Mouse (Mus musculus) limb, embryonic 10.5 days (tissue): ENCODE data around the gene Ryr2. TPM values are rescaled to one million over a fixed set of nuclear protein-coding genes. Genes with fewer than 3 reads are reported as not detected.

ENCODE experiments used
- DNase-seq: peaks from one replicate; pipeline ENCODE4 v3.0.0-alpha.2; 2017; ENCODE audit warnings: low spot score
- H3K27ac ChIP-seq: fragments of 300-500 bp; sonication (generic); 2 replicates; pipeline ENCODE4 v1.5.1; 2016; ENCODE audit warnings: mild to moderate bottlenecking
- H3K27me3 ChIP-seq: fragments of 300-500 bp; sonication (generic); 2 replicates; pipeline ENCODE4 v1.6.1; 2016; ENCODE audit warnings: low read depth, mild to moderate bottlenecking; ENCODE audit not compliant: poor library complexity, severe bottlenecking
- H3K36me3 ChIP-seq: fragments of 300-500 bp; sonication (generic); 2 replicates; pipeline ENCODE4 v1.6.1; 2016; ENCODE audit warnings: mild to moderate bottlenecking, moderate library complexity
- H3K4me1 ChIP-seq: fragments of 300-500 bp; sonication (generic); 2 replicates; pipeline ENCODE4 v1.6.1; 2016
- H3K4me3 ChIP-seq: fragments of 300-500 bp; sonication (generic); 2 replicates; pipeline ENCODE4 v1.5.1; 2016; ENCODE audit warnings: mild to moderate bottlenecking, moderate library complexity
- H3K9me3 ChIP-seq: fragments of 300-500 bp; sonication (generic); replicated peaks from 2 replicates; pipeline ENCODE4 v1.6.1; 2016; ENCODE audit warnings: mild to moderate bottlenecking
- WGBS: fragments of 180-500 bp; shearing (Covaris S2); methylation state at CpG from one replicate; pipeline ENCODE4 v1.1.7; 2016; 5-methylcytosine and 5-hydroxymethylcytosine counted together
- polyA plus RNA-seq: library from polyadenylated mRNA; unstranded; fragments of >200 nt; fragmentation: Nextera tagmentation; extraction: Ambion mirVana; gene quantifications from 2 replicates; pipeline ENCODE4 v1.2.1, GENCODE M21; 2016

Ryr2 gene
- polyA plus RNA-seq, 1 experiment from 2014 or later: 0.19 TPM

DNA sequence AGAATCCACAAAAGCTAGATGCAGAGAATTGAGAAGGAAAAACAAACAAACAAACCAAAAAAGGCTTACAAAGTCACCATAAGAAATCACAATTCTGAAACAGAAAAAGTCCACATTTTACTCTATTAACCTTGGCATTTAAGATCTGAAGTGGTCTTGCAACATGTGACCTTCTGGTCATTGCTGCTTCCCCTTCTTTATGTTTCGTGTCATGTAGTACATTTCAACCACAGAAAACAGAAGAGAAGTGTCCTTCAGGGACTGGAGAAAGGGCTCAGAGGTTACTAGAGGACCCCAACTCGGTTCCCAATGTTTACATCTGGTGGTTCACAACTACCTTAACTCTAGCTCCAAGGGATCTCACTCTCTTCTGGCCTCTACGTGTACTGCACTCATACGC, 59.7 kb downstream of the Ryr2 start:
- no peaks in the 10 kb centered on the region for H3K27me3 ChIP-seq
- 0 out of 2 replicates have a peak, but pooled peaks cover 9% of the 10 kb centered on the region for H3K4me1 ChIP-seq
- DNase-seq: no peak
- H3K9me3 ChIP-seq: no peaks in the 10 kb centered on the region
- H3K27ac ChIP-seq: no peak overlapping the region
- no peaks in the 10 kb centered on the region for H3K36me3 ChIP-seq
- H3K4me3 ChIP-seq: no peak overlapping the region
- 83% methylated on average over 4 of the region's 4 CpGs for WGBS

DNA sequence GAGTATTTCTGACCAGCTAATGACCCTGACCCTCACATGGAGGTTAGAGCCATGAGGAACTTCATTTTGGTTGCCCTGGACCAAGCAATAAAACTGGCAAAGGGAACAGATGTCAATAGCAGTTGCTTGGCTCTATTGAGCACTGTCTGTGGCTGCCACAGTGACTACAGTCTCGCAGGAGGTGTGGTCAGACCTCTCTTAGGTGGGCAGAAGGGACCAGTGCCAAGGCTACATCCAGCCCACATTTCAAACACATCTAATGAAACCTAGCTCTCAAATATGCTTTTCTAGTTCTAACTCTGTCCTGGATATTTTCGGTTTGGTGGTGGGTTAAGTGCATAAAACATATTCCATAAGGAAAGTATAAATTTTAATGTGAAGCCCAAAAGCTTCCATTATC, 62.0 kb downstream of the Ryr2 start:
- Histone ChIP-seq H3K9me3 (no peaks in the 10 kb centered on the region), H3K4me1 (0 out of 2 replicates have a peak, but pooled peaks cover 9% of the 10 kb centered on the region), H3K27ac (no peak overlapping the region), H3K36me3 (no peaks in the 10 kb centered on the region), H3K4me3 (no peak overlapping the region), H3K27me3 (no peaks in the 10 kb centered on the region)
- DNase-seq: no peak
- 78% methylated on average over 2 of the region's 2 CpGs for WGBS

DNA sequence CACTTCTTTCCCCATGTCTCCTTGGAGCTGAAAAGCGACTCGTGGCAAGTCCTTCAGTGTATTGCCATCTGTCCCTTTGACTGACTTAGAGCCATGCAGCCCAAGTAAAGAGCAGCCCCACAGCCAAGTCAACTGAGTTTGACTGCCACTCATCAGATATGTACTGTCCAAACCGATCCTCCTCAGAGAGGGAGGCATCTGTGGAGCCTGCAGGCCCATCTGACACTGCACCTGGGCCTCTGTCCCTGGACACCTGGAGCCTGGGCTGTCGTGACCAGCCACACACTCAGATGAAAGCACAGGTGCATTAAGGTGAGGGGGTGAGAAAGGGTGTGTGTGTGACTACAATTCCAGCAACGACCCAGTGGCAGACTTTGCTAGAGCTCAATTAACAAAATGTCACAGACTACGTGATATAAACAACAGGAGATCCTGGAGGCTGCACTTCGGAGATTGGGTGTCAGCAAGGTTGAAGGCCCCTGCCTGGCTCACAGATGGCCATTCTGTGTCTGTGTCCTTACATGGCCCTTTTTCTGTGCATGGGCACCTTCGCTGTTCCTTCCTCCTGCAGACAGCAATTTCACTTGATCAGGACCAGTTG, 63.8 kb downstream of the Ryr2 start:
- DNase-seq: no peak
- H3K9me3 ChIP-seq: no peaks in the 10 kb centered on the region
- 59% methylated on average over 8 of the region's 8 CpGs for WGBS
- no peak overlapping the region for H3K27ac ChIP-seq
- no peak overlapping the region for H3K4me3 ChIP-seq
- H3K27me3 ChIP-seq: no peaks in the 10 kb centered on the region
- no peaks in the 10 kb centered on the region for H3K36me3 ChIP-seq
- 0 out of 2 replicates have a peak, but pooled peaks cover 9% of the 10 kb centered on the region for H3K4me1 ChIP-seq

DNA sequence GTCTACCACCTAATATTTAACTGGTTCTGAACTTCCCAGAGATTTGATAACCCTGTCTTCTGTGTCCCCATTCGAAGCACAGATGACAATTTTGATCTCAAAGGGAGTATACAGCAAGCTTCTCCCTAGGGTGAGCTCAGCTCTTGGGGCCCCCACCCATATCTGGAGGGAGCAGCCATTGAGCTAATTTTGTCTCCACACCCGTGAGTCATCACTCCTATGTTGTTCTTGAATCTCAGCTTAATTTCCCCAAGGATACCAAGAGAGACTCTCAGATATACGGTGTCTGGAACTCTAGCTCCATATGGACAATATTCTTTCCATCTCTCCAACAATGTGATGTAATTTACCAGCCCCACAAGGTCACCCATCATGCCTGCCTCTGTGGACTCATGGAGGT, 66.8 kb downstream of the Ryr2 start:
- no peaks in the 10 kb centered on the region for H3K36me3 ChIP-seq
- no peaks in the 10 kb centered on the region for H3K27me3 ChIP-seq
- no peak for DNase-seq
- H3K27ac ChIP-seq: no peak overlapping the region
- WGBS: 90% methylated on average over 3 of the region's 3 CpGs
- H3K4me3 ChIP-seq: no peak overlapping the region
- 0 out of 2 replicates have a peak, but pooled peaks cover 9% of the 10 kb centered on the region for H3K4me1 ChIP-seq
- no peaks in the 10 kb centered on the region for H3K9me3 ChIP-seq

DNA sequence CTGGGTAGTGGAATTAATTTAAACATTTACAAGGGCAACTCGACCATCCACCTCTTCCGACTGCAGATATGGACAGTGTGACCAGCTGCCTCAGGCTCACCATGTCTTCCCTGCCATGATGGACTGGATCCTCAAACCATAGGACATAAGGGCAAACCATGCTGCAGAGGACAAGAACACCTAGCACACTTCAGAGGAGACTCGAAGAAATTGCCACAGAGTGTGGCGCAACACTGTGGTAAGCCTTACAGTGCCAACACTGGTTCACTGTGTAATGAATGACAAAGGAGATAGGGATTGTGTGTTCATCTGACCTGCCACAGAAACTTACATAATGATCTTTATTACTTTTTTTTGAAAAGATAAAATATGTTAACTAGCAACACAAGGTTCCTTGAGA, 68.1 kb downstream of the Ryr2 start:
- Histone ChIP-seq H3K4me1 (0 out of 2 replicates have a peak, but pooled peaks cover 5% of the 10 kb centered on the region), H3K9me3 (no peaks in the 10 kb centered on the region), H3K4me3 (no peak overlapping the region), H3K27me3 (no peaks in the 10 kb centered on the region), H3K27ac (no peak overlapping the region), H3K36me3 (no peaks in the 10 kb centered on the region)
- DNase-seq: no peak
- 90% methylated on average over 4 of the region's 4 CpGs for WGBS

DNA sequence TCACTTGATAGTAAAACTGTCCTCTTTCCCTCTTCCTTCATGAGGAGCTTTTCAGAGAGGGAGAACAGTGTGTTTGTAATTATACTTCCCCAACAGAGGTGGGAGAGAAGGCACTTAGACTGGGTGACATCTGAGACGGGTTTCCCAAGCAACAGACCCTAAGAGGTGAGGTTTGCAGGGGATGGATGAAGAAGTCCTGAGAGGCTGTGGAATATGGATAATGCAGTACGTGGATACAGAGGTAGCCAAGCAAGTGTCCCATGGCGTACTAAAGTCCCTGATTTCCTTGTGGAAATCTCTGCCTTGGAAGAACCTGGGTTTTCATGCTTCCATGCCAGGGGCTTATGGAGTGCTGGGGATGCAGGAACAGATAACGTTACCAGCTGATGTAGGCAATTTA, 69.5 kb downstream of the Ryr2 start:
- no peak overlapping the region for H3K4me3 ChIP-seq
- no peaks in the 10 kb centered on the region for H3K4me1 ChIP-seq
- 74% methylated on average over 4 of the region's 4 CpGs for WGBS
- H3K27ac ChIP-seq: no peak overlapping the region
- no peaks in the 10 kb centered on the region for H3K36me3 ChIP-seq
- no peaks in the 10 kb centered on the region for H3K27me3 ChIP-seq
- H3K9me3 ChIP-seq: no peaks in the 10 kb centered on the region
- DNase-seq: no peak

DNA sequence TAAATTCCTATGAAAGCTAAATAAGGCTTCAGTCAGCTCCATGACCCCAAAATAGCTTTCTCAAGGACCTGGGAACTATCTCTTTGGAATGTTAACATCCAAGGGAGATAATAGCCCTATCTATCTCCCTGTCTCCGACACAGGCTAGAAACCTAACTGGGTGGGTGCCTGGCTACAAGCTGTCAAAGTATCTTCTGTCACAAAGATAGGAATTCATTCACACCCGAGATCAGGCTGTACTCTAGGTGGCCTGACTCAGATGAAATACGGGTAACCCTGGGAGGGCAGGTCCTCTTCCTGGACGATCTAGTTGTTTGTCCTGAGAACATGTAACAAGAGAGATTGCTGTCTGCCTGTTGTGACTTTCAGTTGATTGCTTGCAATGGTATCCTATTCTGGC, 69.9 kb downstream of the Ryr2 start:
- Histone ChIP-seq H3K36me3 (no peaks in the 10 kb centered on the region), H3K4me3 (no peak overlapping the region), H3K27ac (no peak overlapping the region), H3K4me1 (no peaks in the 10 kb centered on the region), H3K9me3 (no peaks in the 10 kb centered on the region), H3K27me3 (no peaks in the 10 kb centered on the region)
- 36% methylated on average over 4 of the region's 4 CpGs for WGBS
- DNase-seq: no peak

DNA sequence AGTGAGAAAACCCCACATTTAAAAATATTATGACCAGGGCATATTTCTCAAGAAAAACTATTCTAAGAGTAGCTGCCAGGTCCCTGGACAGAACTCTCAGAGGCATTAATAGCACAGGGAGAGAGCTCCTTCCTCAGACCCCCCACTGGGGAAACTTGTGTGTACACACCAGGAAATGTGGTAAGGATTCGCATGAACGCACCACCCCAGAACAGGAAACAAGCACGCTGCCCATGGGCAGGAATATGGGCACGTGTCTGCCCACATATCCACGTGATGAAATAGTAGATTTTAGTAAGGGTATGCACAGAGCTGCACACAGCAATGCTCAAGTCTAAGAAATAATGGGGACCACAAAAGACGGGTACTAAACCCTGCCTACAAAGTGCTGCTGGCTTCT, 72.8 kb downstream of the Ryr2 start:
- Histone ChIP-seq H3K36me3 (no peaks in the 10 kb centered on the region), H3K9me3 (no peaks in the 10 kb centered on the region), H3K4me1 (no peaks in the 10 kb centered on the region), H3K4me3 (no peak overlapping the region), H3K27ac (no peak overlapping the region), H3K27me3 (no peaks in the 10 kb centered on the region)
- 88% methylated on average over 6 of the region's 6 CpGs for WGBS
- DNase-seq: no peak

DNA sequence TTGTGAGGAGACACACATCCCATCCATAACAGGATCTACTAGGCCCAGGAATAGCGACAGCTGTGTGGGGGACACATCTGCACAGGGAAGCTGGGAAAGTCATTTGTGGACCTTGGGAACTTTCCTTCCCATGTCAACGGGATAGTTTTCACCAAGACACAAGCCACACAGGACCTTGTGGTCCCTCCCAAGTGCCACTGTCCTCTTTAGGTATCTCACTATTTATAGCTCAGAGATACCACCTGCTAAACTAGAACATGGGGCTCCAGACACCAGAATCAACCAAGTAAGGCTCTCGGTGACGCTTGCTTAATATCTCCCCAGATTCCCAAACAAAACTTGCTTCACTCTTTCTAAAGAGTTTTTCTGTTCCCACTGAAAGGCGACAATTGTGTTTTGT, 73.5 kb downstream of the Ryr2 start:
- Histone ChIP-seq H3K27me3 (no peaks in the 10 kb centered on the region), H3K4me1 (no peaks in the 10 kb centered on the region), H3K36me3 (no peaks in the 10 kb centered on the region), H3K4me3 (no peak overlapping the region), H3K27ac (no peak overlapping the region), H3K9me3 (no peaks in the 10 kb centered on the region)
- 86% methylated on average over 5 of the region's 5 CpGs for WGBS
- DNase-seq: no peak

DNA sequence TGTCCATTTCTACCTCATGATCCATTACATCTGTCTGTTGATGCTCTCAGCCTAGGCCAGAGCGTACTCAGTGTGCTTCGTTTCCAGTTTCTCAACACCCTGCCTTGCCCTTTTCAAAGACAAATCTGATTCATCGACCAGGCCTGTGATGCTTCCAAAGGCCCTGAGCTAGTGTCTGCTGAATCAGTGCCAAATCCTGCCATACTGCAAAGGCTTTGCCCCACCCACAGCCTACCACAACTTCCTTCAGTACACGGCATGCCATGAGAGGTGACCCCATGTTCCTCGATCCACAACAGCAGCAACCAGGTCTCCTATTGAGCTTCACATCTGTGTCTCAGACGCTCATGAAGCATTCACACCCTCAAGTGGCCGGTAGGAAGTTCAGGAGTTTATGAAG, 76.9 kb downstream of the Ryr2 start:
- Histone ChIP-seq H3K9me3 (no peaks in the 10 kb centered on the region), H3K27me3 (no peaks in the 10 kb centered on the region), H3K27ac (no peak overlapping the region), H3K4me3 (no peak overlapping the region), H3K36me3 (no peaks in the 10 kb centered on the region), H3K4me1 (no peaks in the 10 kb centered on the region)
- DNase-seq: no peak
- WGBS: 91% methylated on average over 7 of the region's 7 CpGs

DNA sequence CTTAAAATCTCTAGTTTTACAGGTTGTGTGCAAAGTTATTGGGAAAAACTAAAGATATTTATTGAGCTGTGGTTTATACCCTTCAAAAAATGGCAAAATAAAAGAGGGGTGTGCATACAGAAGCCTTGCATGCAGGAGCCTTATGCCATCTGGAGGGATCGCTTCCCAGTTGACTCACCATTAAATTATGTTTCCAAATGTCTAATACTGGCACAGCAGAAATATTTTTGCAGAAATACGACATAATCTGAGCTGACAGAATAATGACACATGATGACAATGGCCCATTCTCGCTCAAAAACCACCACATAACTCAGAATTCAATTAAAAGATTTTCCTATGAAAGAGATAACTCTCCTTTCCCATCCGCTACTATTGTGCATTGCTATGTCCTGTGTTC, 77.4 kb downstream of the Ryr2 start:
- Histone ChIP-seq H3K36me3 (no peaks in the 10 kb centered on the region), H3K4me1 (no peaks in the 10 kb centered on the region), H3K9me3 (no peaks in the 10 kb centered on the region), H3K27ac (no peak overlapping the region), H3K4me3 (no peak overlapping the region), H3K27me3 (no peaks in the 10 kb centered on the region)
- DNase-seq: no peak
- 92% methylated on average over 4 of the region's 4 CpGs for WGBS

DNA sequence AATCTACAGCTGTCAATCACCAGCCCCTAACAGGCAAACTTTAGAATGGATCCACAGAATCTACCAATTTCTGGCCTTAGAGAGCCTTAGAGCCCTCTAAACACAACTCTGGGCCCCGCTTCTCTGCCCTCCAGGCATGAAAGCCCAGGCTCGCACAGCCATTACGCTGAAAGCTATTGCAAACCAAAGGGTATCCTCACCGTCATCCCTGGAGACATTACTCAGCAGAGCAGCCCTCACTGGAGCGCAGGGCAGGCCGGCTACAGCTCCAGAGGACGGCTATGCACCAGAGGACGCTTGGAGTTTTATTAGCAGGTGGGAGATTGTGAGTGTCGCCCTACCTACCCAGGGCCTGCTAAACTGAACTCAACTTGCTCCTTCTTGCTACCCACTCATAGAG, 88.7 kb downstream of the Ryr2 start:
- DNase-seq: no peak
- Histone ChIP-seq H3K36me3 (no peaks in the 10 kb centered on the region), H3K27ac (no peak overlapping the region), H3K4me3 (no peak overlapping the region), H3K9me3 (no peaks in the 10 kb centered on the region), H3K27me3 (no peaks in the 10 kb centered on the region), H3K4me1 (no peaks in the 10 kb centered on the region)
- whole genome bisulfite sequencing: 84% methylated on average over 9 of the region's 9 CpGs

DNA sequence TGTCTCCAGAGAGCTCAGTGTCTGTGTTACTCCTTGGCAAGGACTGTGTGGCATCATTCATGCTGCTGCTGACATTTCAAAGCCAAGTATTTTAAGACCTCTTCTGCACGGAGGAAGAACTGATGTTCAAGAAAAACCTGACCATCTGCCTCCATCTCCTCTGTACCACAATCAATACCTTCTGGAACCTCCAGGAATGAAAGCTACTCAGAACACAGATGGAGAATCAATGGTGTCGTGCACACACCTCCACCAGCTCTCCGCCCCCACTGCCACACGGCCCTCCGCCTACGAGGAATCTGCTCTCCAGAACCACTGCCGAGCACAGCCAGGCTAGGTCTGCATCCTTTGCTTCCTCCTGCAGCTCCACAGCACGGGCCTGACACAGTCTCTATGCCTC, 92.8 kb downstream of the Ryr2 start:
- Histone ChIP-seq H3K4me1 (no peaks in the 10 kb centered on the region), H3K27me3 (no peaks in the 10 kb centered on the region), H3K4me3 (no peak overlapping the region), H3K27ac (no peak overlapping the region), H3K36me3 (no peaks in the 10 kb centered on the region), H3K9me3 (no peaks in the 10 kb centered on the region)
- 84% methylated on average over 8 of the region's 8 CpGs for WGBS
- DNase-seq: no peak

DNA sequence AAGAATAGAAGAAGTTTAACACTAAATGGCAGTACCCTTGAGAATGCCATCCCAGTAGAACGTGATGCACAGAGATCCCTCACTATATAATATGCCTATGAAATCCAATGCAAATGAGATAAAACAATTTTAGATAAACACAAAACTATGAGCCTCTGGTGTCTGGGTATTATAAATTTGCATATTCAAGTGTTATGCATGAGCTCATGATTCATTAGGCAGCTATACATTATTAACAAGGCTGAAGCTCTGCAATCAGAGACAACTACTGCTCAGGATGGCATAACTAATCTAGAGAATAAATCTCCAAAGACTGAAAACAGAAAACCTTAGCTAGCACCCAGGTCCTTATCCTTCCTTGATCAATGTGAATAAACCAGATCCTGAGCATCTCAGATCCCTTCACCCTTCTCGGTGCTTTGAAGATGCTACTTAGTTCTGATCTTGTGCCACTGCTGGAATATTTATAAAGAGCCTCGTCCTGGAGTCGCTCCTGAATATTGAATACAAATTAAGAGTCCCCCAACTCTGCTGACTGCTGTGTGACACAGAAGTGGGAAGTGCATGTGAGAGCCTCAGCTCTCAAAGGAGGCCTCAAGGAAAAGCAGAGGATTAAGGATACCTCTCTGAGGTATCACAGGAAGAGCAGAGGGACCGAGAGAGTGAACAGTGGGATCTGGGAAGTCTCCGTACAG, 97.6 kb downstream of the Ryr2 start:
- Histone ChIP-seq H3K27ac (no peak overlapping the region), H3K4me3 (no peak overlapping the region), H3K27me3 (no peaks in the 10 kb centered on the region), H3K9me3 (no peaks in the 10 kb centered on the region), H3K36me3 (no peaks in the 10 kb centered on the region), H3K4me1 (no peaks in the 10 kb centered on the region)
- no peak for DNase-seq
- 82% methylated on average over 6 of the region's 6 CpGs for WGBS
